Mouse (Mus musculus): ENCODE results near the gene Trnau1ap.

Gene Trnau1ap

DNA sequence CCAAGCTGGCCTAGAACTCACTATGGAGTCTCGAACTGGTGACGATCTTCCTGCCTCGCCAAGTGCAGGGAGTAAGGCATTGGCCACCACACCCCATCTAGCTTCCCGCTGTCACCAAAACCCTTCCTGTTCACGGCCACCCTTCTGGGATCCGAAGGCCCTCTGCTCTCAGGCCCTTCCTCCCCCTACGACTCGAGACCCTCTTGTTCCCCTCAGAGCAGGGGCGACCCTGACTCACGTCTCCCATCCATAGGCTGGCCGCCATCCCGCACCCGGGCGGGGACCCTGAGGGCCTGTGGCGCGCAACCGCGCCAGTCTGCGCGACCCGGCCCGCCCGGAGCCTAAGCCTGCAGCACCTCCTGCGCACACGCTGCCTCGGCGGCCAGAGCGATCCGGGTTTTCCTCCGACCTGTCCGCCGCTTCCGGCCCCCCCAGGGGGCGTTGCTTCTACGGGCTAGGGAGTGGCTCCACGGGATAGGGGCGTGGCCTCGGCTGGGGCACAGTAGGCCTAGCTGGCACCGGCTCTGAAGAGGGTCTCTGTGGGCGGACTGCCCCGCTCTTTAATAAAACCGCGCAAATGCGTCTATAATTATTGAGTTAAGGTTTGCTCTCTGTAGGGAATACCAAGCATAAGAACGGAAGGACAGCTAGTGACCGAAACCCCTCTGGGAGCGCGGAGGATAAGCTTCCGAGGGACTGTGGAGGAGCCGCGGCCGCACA is at the start of gene Trnau1ap:
Trnau1ap (minus strand) TSS at position 424 of the 720 bp plus-strand sequence.
- DNase-seq (ENCODE audit: extremely low read depth, low read depth, low spot score): no peak

DNA sequence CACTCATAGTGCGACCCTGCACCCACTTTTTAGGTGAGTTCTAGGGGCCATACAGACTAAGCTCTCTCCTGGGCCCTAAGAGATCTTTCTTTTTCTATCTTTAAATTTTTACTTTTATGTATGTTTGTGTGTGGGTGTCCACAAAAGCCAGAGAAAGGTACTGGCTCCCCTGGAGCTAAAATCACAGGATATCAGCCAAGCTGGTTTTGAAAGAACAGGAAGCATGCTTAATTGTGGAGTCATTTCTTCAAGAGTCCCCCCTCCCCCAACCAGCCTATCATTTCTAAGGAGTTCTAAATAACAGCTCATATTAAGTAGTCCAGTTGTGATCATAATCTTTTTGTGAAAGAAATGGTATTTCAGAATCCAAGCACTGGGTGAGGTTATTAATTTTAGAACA is 44.5 kb upstream of the Trnau1ap start:
- no peak for DNase-seq (ENCODE audit: extremely low read depth, low read depth, low spot score)

DNA sequence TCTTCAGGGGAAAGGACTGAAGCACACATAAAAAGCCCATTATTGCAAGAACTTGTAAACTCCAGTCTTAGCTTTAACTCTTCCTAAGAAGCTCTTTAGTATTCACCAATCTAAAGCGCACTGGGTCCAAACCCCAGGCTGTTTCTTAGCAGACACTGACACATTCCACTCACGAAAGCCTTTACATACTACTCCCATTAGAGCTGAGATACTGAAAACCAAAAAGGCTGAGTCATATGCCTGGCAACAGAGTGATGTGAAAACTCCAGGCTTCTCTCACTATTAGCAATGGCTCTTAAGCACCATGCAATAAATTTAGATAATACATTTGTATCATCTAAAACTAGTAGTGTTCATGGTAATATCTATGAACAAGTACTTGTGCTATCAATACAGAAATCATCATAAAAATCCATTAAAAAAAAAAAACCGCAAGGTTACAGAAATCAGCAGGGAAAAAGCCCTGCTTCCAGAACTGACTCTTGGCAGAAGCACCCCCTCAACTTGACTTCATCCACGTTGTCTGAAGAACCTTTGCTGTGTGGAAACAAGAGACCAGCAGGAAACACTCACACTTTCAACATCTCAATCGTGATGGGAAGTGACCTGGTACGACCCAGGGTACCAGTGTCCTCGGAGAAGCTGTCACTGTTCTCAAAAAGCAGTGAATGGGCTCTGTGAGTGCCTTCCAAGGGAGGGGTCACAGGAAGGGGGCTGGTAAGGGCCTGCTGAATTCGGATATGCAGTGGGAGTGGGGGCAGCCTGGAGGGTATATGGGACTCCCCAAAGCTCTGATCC is 40.8 kb upstream of the Trnau1ap start:
- DNase-seq (ENCODE audit: extremely low read depth, low read depth, low spot score): no peak

DNA sequence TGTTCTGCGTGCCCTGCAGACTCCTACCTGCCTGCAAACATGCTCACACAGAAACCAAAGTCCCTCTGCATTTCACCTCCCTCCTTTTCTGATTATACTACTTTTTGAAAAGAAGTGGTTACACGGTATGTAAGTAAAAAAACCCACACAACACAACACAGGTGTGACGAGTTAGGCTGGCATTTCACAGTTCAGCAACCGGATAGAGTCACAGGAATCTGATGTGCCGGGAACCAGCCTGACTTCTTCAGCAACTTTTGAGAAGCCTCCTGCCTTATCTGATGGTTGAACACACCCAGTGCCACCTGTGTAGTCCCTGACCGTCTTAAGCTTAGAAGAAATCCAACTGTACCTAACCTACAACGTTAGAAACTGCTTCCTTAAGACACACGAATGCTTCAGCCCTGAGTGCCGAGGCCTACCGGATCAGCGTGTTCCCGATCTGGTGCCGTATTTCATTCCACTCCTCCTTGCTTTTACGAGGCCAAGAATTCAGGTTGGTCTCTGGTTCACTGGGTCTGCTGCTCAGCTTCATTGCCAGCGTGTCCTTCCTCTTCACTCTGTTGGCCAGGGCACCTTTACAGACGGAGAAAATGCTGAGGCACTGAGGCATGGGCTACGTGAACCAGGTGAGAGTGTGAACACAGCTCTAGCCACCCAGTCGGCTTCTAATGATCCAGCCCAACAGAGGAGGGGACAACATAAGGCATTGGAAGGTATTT is 38.3 kb upstream of the Trnau1ap start:
- DNase-seq (ENCODE audit: extremely low read depth, low read depth, low spot score): no peak

DNA sequence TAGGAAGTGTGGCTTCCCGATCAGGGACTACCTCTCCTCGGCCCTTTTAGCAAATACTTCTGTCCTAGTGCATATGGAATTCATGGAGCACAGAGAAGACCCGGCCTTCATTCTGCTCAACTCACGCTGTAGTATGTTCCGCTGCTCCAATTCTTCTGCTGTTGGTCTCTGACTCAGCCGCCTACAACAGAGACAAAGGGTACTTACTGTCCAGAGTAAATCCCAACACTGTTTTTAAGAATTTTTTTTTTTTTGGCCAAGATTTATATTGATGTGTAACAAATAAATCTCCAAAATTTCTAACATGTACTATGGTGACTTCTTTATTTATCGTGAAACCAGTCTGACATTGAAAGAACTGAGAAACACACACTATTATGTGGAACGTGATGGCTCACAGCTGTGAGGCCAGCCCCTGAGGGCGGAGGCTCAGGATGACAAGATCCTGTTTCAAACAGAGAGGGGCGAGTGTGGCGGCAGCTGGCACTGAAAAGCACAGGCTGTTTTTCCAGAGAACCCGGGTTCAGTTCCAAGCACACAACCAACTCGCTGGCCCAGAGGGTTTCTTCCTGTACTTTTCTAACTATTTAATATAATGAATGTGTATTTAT is 36.2 kb upstream of the Trnau1ap start:
- no peak for DNase-seq (ENCODE audit: extremely low read depth, low read depth, low spot score)

DNA sequence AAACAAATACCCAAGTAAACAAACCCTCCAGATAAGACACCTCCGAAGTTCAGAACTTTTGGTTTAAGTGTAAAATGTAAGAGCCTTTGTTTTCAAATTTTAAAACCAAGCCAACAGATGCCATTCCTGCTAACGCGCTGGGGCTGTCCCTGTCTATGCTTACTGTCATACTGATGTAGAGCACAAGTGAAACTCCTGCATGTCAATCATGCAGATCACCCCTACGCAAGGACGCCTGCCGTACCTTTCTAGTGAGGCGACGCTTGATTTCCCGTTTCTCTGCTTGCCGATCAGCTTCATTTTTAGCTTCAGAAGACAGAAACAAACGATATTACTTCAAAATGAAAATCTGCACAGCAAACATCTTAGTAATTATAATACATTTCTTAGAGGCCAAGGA is 34.1 kb upstream of the Trnau1ap start:
- no peak for DNase-seq (ENCODE audit: extremely low read depth, low read depth, low spot score)

DNA sequence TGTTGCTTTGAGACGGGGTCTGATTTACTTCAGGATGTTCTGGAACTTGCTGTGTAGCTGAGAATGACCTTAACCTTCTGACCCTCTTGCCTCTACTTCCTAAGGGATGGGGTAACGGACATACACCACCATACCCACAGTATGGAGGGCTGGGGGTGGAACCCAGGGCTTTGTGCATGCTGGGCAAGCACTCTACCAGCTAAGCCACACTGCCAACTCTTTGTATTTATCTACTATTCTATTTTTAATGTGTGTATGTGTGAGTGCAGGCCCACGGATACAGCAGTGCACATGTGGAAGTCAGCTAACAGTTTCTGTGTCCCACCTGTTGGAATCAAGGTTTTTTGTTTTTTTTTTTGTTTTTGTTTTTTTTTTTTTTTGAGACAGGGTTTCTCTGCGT is 30.2 kb upstream of the Trnau1ap start:
- DNase-seq (ENCODE audit: extremely low read depth, low read depth, low spot score): no peak

DNA sequence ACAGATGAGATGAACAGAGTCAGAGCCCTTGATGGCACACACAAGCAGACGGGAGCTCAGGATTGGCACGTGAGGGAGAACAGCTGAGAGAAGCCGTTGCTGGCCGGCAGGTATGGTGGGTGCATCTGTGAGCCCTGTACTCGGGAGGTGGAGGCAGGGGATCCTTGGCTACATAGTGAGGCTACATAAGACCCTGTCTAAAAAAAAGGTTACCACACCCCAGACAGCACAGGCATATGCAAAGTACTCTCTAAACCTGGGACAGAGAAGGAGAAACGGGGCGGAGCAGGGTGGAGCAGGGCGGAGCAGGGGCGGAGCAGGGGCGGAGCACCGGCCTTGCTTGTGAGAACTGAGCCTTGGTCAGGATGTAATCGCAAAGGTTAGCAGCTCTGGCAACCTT is 26.8 kb upstream of the Trnau1ap start:
- no peak for DNase-seq (ENCODE audit: extremely low read depth, low read depth, low spot score)

DNA sequence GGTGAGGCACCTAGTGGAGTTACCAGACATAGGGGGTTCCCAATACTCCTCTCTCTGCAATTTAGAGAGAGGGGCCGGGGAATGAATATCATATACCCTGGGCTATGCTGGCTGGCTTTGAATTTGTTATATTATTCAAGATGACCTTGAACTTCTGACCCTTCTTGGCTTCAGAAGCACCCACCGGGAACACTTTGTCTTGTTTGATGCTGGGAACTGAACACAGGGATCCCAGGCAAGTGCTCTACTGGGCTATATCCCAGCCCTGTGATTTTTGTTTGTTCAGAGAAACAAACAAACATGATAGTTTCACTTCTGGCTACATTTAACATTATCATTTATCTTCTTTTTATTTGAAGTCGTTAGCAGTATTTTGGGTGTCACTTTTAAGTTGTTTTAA is 26.1 kb upstream of the Trnau1ap start:
- no peak for DNase-seq (ENCODE audit: extremely low read depth, low read depth, low spot score)

DNA sequence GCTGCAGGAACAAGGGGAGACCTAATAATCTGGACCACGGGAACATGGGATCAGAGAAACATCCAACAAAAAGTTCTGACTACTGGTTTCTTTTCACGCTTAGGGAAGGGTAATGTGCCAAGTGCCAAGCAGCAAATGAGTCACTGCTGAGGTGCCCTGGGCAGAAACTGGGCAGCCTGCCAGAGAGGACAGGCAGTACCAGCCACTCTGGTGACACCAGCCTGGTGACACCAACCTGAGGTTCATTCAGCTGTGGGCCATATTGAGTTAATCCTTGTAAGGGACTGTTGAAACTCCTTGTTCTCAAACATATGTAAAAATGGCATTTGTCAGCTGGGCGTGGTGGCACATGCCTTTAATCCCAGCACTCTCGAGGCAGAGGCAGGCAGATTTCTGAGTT is 25.2 kb upstream of the Trnau1ap start:
- peak; percentile 81 for DNase-seq (ENCODE audit: extremely low read depth, low read depth, low spot score)

DNA sequence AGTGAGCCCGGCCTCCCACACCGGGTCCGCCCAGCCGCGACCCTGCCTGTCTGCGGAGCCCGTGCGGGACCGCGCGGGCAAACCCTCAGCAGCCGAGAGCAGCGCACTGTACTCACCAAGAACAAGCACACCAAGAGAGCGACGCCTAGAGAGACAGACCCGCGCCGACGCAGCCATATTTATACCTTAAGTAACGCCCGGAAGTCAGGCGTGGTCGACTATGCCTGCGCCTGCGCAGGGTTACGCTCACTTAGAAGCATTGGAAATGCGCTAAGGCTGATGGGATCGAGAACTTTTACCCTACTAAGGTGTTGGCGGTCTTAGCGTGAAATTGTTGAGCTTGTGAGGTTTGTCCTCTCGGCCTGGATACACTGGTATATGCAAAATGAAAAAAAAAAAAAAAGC is 24.1 kb upstream of the Trnau1ap start, which contains the start of gene Rcc1:
Rcc1 (minus strand) TSS at position 125 of the 405 bp plus-strand sequence.
- peak; percentile 78 for DNase-seq (ENCODE audit: extremely low read depth, low read depth, low spot score)

DNA sequence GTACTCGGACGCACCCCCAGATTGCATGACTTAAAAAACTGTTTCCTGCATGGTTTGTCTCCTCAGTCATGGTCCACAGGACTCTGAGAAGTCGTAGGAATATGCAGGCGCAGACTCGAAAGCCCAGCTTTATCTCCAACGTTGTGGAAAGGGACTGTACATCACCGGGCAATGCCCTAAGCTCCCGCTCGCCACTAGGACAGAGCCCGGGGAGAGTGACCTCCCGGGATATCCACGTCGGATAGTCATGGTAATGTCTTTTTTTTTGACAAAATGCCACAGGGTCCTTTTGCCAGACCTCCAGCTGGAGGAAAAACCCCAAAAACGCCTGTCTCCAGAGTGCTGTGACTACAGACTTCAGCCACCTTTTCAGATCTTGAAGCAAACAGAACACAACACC is 23.4 kb upstream of the Trnau1ap start:
- DNase-seq (ENCODE audit: extremely low read depth, low read depth, low spot score): no peak

DNA sequence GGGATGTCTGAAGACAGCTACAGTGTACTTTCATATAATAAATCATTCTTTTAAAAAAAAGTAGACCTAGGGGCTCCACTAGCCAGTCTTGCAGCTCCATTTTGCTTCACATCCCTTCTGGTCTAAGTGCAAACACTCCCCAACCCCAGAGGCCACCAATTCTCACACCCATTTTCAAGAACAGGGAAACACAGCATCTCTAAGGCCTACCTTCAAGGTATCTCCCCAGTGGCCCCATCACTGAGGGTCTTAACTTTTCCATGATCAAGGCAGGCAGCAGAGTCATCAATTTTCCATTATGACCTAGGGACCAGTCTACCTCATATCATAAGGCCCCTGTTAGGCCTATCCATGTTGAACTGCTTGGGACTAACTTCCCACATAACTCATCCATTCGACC is 22.1 kb upstream of the Trnau1ap start:
- no peak for DNase-seq (ENCODE audit: extremely low read depth, low read depth, low spot score)

DNA sequence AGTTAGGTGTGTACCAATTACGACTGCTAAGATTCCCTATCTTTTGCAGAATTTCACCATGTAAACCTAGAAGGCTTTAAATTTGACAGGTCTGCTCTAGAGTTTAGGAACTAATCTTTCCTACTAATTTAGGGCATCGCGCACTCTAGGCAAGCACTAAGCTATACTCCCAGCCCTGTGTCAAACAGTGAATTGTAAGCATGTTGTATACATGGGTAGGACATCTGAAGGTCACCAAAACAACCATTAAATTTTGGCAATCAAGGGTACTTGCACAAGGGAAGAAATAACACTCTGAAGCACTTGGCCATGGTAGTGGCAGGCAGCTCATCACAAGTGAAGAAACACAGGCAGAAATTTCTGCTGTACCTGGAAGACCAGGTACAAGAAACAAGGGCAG is 21.5 kb upstream of the Trnau1ap start:
- DNase-seq (ENCODE audit: extremely low read depth, low read depth, low spot score): no peak

DNA sequence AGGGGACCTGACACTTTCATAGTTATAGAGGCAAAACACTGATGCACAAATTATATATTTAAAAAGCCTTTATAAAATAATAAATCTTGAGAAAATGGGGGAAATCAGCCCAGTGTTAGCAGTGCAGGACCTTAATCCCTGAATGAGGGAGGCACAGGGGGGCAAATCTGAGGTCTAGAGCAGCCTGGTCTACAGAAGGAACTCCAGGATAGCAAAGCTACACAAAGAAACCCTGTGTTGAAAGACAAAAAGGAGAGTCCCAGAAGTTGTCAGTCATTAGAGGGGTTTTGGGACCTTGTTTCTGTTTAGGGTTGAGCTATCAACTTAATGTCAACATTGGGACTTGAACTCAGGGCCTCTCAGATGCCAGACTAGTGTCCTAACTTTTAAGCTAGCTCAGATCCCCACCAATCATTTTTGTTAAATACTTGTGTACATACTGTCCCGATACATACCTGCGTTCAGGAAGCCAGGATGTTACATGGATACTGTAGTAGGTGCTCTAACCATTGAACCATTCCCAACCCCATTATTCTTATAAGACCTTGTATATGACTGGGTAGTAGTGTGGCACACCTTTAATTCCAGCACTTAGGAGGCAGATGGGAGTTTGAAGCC is 20.9 kb upstream of the Trnau1ap start:
- DNase-seq (ENCODE audit: extremely low read depth, low read depth, low spot score): no peak

DNA sequence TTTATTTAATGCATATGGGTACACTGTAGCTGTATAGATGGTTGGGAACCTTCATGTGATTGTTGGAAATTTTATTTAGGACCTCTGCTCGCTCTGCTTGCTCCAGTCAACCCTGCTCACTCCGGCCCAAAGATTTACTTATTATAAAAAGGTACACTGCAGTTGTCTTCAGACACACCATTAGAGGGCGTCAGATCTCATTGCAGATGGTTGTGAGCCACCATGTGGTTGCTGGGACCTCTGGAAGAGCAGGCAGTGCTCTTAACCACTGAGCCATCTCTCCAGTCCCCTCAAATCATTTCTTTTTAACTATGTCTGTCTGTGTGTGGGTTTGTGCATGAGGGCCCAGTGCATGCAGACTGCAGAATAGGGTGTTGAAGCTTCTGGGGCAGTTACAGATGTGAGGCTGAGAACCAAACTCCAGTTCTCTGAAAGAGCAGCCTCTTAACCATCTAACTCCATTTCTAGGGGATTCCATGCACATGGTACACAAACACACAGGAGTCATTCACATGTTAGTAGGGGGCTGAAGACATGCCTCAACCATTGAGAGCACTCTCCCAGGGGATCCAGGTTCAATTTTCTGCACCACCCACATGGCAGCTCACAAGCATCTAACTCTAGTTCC is 20.3 kb upstream of the Trnau1ap start:
- DNase-seq (ENCODE audit: extremely low read depth, low read depth, low spot score): no peak

DNA sequence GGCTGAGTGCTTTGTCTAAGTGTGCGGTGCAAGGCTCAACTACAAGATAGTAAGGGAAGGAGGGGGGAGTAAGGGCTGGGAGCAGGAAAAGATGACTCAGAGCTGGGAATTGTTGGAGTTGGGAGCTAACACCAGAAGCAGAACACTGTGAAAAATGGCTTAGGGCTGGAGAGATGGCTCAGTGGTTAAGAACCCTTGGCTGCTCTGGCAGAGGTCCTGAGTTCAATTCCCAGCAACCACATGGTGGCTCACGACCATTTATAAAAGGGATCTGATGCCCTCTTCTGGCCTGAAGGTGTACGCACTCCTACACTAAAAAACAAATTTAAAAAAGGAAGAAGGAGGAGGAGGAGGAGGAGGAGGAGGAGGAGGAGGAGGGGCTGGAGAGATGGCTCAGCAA is 17.3 kb upstream of the Trnau1ap start:
- DNase-seq (ENCODE audit: extremely low read depth, low read depth, low spot score): no peak

DNA sequence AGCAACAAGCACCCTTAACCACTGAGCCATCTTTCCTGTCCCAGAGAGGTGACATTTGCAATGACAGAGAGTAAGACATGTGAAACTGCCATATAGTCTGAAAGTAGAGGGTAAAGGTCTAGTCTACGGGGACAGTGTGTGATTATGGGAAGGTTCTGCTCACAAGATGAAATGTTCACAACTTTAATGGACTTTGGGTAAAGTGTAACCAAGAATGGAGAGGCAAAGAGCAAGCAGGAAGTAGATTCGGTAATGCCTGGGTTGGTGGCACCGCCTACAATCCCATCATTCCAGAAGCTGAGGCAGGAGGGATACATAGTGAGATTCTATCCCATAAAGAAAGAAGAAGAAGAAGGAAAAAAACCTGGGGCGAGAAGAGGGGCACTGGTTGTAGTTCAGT is 16.9 kb upstream of the Trnau1ap start:
- no peak for DNase-seq (ENCODE audit: extremely low read depth, low read depth, low spot score)

DNA sequence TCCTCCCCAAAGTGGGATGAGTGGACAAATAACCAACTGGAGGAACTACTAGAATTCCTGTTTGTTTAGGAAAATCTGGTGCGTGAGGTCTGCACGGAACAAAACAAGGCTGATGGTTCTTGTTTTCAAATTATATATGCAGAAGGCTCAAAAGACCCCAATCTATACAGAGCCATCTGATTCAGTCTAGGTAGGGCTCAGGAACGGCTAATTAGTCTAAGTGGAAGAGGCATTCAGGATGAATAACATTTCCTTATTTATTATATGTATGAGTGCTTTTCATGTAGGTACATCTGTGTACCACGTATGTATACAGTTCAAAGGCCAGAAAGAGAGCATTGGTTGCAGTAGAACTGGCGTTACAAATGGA is 16.5 kb upstream of the Trnau1ap start:
- no peak for DNase-seq (ENCODE audit: extremely low read depth, low read depth, low spot score)

DNA sequence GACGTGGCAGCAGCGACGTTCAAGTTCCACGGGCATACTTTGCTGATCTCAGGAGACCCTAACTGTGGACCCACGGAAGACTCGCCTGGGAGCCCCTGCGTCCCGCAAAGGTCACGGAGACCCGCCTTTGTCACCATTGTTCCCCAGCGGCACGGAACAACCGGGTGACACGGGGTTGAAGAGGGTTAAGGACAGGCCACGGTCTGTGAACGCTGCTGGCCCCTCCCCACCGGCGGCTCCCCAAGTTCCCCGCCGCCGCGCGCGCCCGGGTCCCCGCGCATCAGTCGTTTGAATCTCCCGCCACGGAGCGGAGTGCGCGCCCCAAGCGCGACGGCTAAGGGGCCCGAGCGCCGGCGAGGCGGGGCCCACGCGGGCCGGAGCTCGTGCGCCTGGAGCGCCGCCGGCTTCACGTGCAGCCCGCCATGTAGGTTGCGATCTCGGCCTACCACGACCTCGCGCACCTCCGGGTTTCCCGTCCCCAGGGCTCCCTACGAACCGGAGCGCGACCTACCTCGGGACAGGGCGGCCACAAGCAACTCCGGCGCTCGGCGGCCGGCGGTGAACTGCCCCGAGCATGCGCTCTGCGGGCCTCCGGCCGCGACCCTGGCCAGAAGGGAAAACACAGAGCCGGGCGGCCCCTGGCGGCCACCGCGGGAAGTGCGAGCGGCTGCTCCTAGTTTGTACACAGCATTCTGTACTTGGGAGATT is 16.0 kb upstream of the Trnau1ap start:
- no peak for DNase-seq (ENCODE audit: extremely low read depth, low read depth, low spot score)
